Mouse (Mus musculus) liver, embryonic 14.5 days (tissue): ENCODE data around the gene Abr.

ENCODE experiments used
- CTCF ChIP-seq: IDR thresholded peaks from 2 replicates; pipeline ENCODE4 v1.5.1; 2016; ENCODE audit warnings: antibody characterized with exemption, low read depth, control low read depth
- EP300 ChIP-seq: IDR thresholded peaks from 2 replicates; pipeline ENCODE4 v1.6.1; 2016; ENCODE audit warnings: antibody characterized with exemption, low read depth

DNA sequence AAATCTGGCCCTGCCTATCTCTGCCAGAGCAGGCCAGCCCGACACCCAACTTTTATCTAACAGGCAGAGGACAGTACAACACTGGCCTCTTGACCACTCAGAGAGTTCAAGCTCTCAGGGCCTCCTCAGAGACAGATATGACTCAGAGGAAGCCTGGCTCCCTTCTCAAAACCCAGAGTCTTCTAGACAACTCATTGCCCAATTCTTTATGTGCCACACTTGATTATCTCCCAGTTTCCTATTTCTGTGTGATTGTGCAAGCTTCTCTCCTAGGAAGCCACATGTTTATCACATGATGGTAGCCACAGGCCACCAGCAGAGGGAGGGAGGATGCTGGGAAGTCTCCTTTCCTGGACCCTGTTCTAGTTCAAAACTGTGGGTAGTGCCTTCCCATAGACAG lies 34.8 kb downstream of the Abr start:
- TF ChIP-seq CTCF (no peak), EP300 (no peak)
